ENCODE assay signal across 8 mouse cellular contexts in genomic region chr15:77150424-77150841, GRCm38 (mm10).
DNase-seq lines count a peak whose midpoint lies in the region; ATAC-seq lines count a peak whose summit lies in the region.

No protein-coding gene starts in this region.

- H3K4me3 ChIP-seq in embryonic facial prominence, embryonic 11.5 days (ENCODE audit: low read depth, low read length), result peak overlapping the region; percentile 22
- peak overlapping the region; percentile 45 for H3K4me3 ChIP-seq in heart, embryonic 15.5 days
- H3K4me3 ChIP-seq in liver, embryonic 15.5 days (replicated peaks), result peak overlapping the region; percentile 12; the same call in 1 of the 2 replicates

- H3K27ac ChIP-seq in embryonic facial prominence, embryonic 11.5 days (replicated peaks; ENCODE audit: low read depth, low read length), result 0 out of 2 replicates have a peak overlapping the region, but pooled peaks have one; percentile 1
- H3K27ac ChIP-seq in heart, embryonic 15.5 days, result peak overlapping the region; percentile 94
- peak overlapping the region; percentile 65 for H3K27ac ChIP-seq in liver, embryonic 15.5 days (replicated peaks)

- H3K4me2 ChIP-seq in embryonic facial prominence, embryonic 11.5 days (ENCODE audit: low read depth, low read length), result peak overlapping the region; percentile 30
- H3K4me2 ChIP-seq in heart, embryonic 15.5 days, result peak overlapping the region; percentile 63
- peak overlapping the region; percentile 41 for H3K4me2 ChIP-seq in liver, embryonic 15.5 days

- H3K9ac ChIP-seq in embryonic facial prominence, embryonic 11.5 days (replicated peaks; ENCODE audit: low read length), result peak overlapping the region; percentile 47
- H3K9ac ChIP-seq in heart, embryonic 15.5 days, result peak overlapping the region; percentile 79
- H3K9ac ChIP-seq in liver, embryonic 15.5 days, result no peak overlapping the region

- H3K36me3 ChIP-seq in embryonic facial prominence, embryonic 11.5 days (replicated peaks; ENCODE audit: control insufficient read depth, insufficient read depth, low read depth, low read length), result no peaks in the 10 kb centered on the region
- H3K36me3 ChIP-seq in heart, embryonic 15.5 days, result no peaks in the 10 kb centered on the region
- no peaks in the 10 kb centered on the region for H3K36me3 ChIP-seq in liver, embryonic 15.5 days (replicated peaks)

- H3K9me3 ChIP-seq in embryonic facial prominence, embryonic 11.5 days (replicated peaks; ENCODE audit: control insufficient read depth, low read length), result no peaks in the 10 kb centered on the region
- H3K9me3 ChIP-seq in heart, embryonic 15.5 days (replicated peaks), result no peaks in the 10 kb centered on the region
- no peaks in the 10 kb centered on the region for H3K9me3 ChIP-seq in liver, embryonic 15.5 days (replicated peaks)

- WGBS in embryonic facial prominence, embryonic 11.5 days, result 7% methylated on average over 3 of the region's 3 CpGs
- 9% methylated on average over 3 of the region's 3 CpGs for WGBS in heart, embryonic 15.5 days
- WGBS in liver, embryonic 15.5 days (ENCODE audit: insufficient replicate concordance), result 61% methylated on average over 3 of the region's 3 CpGs

- ATAC-seq in embryonic facial prominence, embryonic 11.5 days (replicated peaks; ENCODE audit: insufficient number of reproducible peaks, low FRiP score, low TSS enrichment, low read depth), result no peak; the same call in 1 of the 2 replicates
- peak; percentile 25 for ATAC-seq in heart, embryonic 15.5 days (replicated peaks; ENCODE audit: insufficient number of reproducible peaks, insufficient read depth, low FRiP score, low read depth)
- no peak for ATAC-seq in liver, embryonic 15.5 days (ENCODE audit: insufficient read depth)

- H3K4me1 ChIP-seq in embryonic facial prominence, embryonic 11.5 days (ENCODE audit: control insufficient read depth, insufficient read depth, low read length), result no peaks in the 10 kb centered on the region
- peaks cover 52% of the 10 kb centered on the region for H3K4me1 ChIP-seq in heart, embryonic 15.5 days (replicated peaks)
- peaks cover 10% of the 10 kb centered on the region for H3K4me1 ChIP-seq in liver, embryonic 15.5 days (replicated peaks)

- no peaks in the 10 kb centered on the region for H3K27me3 ChIP-seq in embryonic facial prominence, embryonic 11.5 days (ENCODE audit: control insufficient read depth, insufficient read depth, low read length)
- no peaks in the 10 kb centered on the region for H3K27me3 ChIP-seq in heart, embryonic 15.5 days
- peaks cover 10% of the 10 kb centered on the region; the same call in 1 of the 2 replicates for H3K27me3 ChIP-seq in liver, embryonic 15.5 days

- DNase-seq in adrenal gland, postnatal 10 days, result peak; percentile 51
- DNase-seq in adrenal gland, adult 8-10 months, result no peak
- peak; percentile 46 for DNase-seq in ES-CJ7 (ENCODE audit: low read depth, low spot score)
- peak; percentile 65 for DNase-seq in embryonic facial prominence, embryonic 11.5 days (ENCODE audit: low spot score)
- peak; percentile 42 for DNase-seq in retina, postnatal 1 day
- DNase-seq in layer of hippocampus, postnatal 10 days (ENCODE audit: low spot score in 2 of 2), result no peak

Comparison
In these comparisons a context has a peak if more than half of its experiments do, and no peak if none do; other contexts are left out.
1. DNase-seq: peak in adrenal gland, postnatal 10 days (single experiment), ES-CJ7 (single experiment), embryonic facial prominence, embryonic 11.5 days (single experiment) and retina, postnatal 1 day (single experiment); none in adrenal gland, adult 8-10 months (single experiment) and layer of hippocampus, postnatal 10 days (0 of 2).
2. H3K27ac ChIP-seq: peak in every context shown above with its lines; median percentile 94 in heart, embryonic 15.5 days; 65 in liver, embryonic 15.5 days; 1 in embryonic facial prominence, embryonic 11.5 days.
3. Peak in every context shown above with its lines, with median percentiles within 50 percentile points of each other: H3K4me2 ChIP-seq and H3K4me3 ChIP-seq.